Mouse (Mus musculus) kidney, postnatal 14 days (tissue): ENCODE measurements at regions not wholly inside any gene's neighbourhood (a gene's known extent, or its start where the extent isn't known, plus 50 kb on each side); places are given as distances from the start of the nearest gene placed in this dataset.
A peak's percentile ranks its signal among the peaks of the same experiment; 100 is the strongest.

ENCODE experiments used
- DNase-seq: peaks from one replicate; pipeline ENCODE4 v3.0.0; 2022; ENCODE audit warnings: mixed read lengths

- DNase-seq = no peak
These were observed 129.0 kb upstream of the Dynlrb2 start for GRCm38 (mm10) chr8:116375758-116376157.

GRCm38 (mm10) chr8:116373063-116373462 is 131.7 kb upstream of the Dynlrb2 start:
- no peak for DNase-seq

- DNase-seq = peak; percentile 48
These were observed 132.2 kb upstream of the Dynlrb2 start for GRCm38 (mm10) chr8:116372574-116372973.

GRCm38 (mm10) chr8:116372056-116372455 is 132.7 kb upstream of the Dynlrb2 start:
- DNase-seq = no peak

- DNase-seq = no peak
These were observed 137.3 kb upstream of the Dynlrb2 start for GRCm38 (mm10) chr8:116367491-116367890.

GRCm38 (mm10) chr8:116366706-116367105 is 138.1 kb upstream of the Dynlrb2 start:
- no peak for DNase-seq

GRCm38 (mm10) chr8:116364751-116365150 is 140.0 kb upstream of the Dynlrb2 start:
- no peak for DNase-seq

GRCm38 (mm10) chr8:116364172-116364571 is 140.6 kb upstream of the Dynlrb2 start:
- peak; percentile 50 for DNase-seq

GRCm38 (mm10) chr8:116362351-116362750 is 142.4 kb upstream of the Dynlrb2 start:
- no peak for DNase-seq

- DNase-seq = no peak
These were observed 145.0 kb upstream of the Dynlrb2 start for GRCm38 (mm10) chr8:116359761-116360160.

- no peak for DNase-seq
These were observed 150.0 kb upstream of the Dynlrb2 start for GRCm38 (mm10) chr8:116354756-116355155.

GRCm38 (mm10) chr8:116353911-116354310 is 150.9 kb upstream of the Dynlrb2 start:
- peak; percentile 12 for DNase-seq

- DNase-seq = no peak
These were observed 152.1 kb upstream of the Dynlrb2 start for GRCm38 (mm10) chr8:116352635-116353034.

GRCm38 (mm10) chr8:116348971-116349370 is 155.8 kb upstream of the Dynlrb2 start:
- no peak for DNase-seq

GRCm38 (mm10) chr8:116346990-116347389 is 157.8 kb upstream of the Dynlrb2 start:
- no peak for DNase-seq

- no peak for DNase-seq
These were observed 160.1 kb upstream of the Dynlrb2 start for GRCm38 (mm10) chr8:116344590-116345222.

- DNase-seq = no peak
These were observed 161.2 kb upstream of the Dynlrb2 start for GRCm38 (mm10) chr8:116343534-116343933.

GRCm38 (mm10) chr8:116334772-116335171 is 170.0 kb upstream of the Dynlrb2 start:
- no peak for DNase-seq

GRCm38 (mm10) chr8:116334101-116334500 is 170.7 kb upstream of the Dynlrb2 start:
- DNase-seq = no peak

GRCm38 (mm10) chr8:116320014-116320680 is 184.6 kb upstream of the Dynlrb2 start:
- DNase-seq = no peak

GRCm38 (mm10) chr8:116315410-116315809 is 189.4 kb upstream of the Dynlrb2 start:
- no peak for DNase-seq

GRCm38 (mm10) chr8:116314429-116315092 is 190.2 kb upstream of the Dynlrb2 start:
- DNase-seq = no peak

- no peak for DNase-seq
These were observed 205.9 kb upstream of the Dynlrb2 start for GRCm38 (mm10) chr8:116298891-116299290.

GRCm38 (mm10) chr8:116290671-116291245 is 214.0 kb upstream of the Dynlrb2 start:
- DNase-seq = peak; percentile 80
